Mouse (Mus musculus): Measurements from ENCODE around the gene Cyb561d1.

DNA sequence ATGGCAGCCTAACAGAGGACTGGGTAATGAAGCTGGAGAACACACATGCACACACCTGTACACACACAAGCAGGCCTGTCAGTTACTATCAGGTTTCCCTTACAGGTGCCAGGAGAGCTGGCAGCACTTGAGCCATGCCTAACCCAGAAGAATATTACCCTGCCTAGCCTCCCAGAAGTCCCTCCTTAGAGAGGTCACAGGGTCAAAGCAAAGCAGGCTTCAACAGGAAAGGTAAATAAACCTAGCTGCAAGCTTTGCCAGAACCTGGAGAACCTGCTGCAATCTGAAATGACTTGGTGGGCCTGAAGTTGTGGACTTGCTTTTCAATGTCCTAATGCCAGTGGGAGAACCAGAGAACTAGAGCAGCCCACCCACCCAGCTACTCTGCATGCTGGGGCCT, 1.5 kb upstream of the Cyb561d1 start:
- TF ChIP-seq CTCF (conservative IDR thresholded peaks at IDR 0.05; ENCODE audit: insufficient read depth, insufficient read length, low read depth, low read length) (no peak), POLR2A (IDR thresholded peaks at IDR 0.05; ENCODE audit: low read depth, low read length) (no peak)
